Mouse (Mus musculus) heart, embryonic 11.5 days (tissue): ENCODE measurements at regions not wholly inside any gene's neighbourhood (a gene's known extent, or its start where the extent isn't known, plus 50 kb on each side); places are given as distances from the start of the nearest gene placed in this dataset.

Experiments used
- ATAC-seq: fragments of 200-750 bp; cut with Nextera tagmentation; replicated peaks from 2 replicates; pipeline ENCODE4 v1.8.0; 2017; ENCODE audit warnings: moderate library complexity; ENCODE audit not compliant: insufficient number of reproducible peaks, low FRiP score, low TSS enrichment
- H3K27ac ChIP-seq: fragments of 300-500 bp; sonication (generic); 2 replicates; pipeline ENCODE4 v1.5.1; 2014; ENCODE audit warnings: mild to moderate bottlenecking, low read depth, low read length
- H3K27me3 ChIP-seq: fragments of 300-500 bp; sonication (generic); 2 replicates; pipeline ENCODE4 v1.6.1; 2014; ENCODE audit warnings: mild to moderate bottlenecking, low read length, mixed read lengths; ENCODE audit not compliant: control insufficient read depth, insufficient read depth
- H3K36me3 ChIP-seq: fragments of 300-500 bp; sonication (generic); 2 replicates; pipeline ENCODE4 v1.6.1; 2014; ENCODE audit warnings: mild to moderate bottlenecking, low read length, moderate library complexity, mixed read lengths; ENCODE audit not compliant: control insufficient read depth, insufficient read depth
- H3K4me1 ChIP-seq: fragments of 300-500 bp; sonication (generic); 2 replicates; pipeline ENCODE4 v1.6.1; 2014; ENCODE audit warnings: low read length; ENCODE audit not compliant: control insufficient read depth, insufficient read depth
- H3K4me2 ChIP-seq: fragments of 300-500 bp; sonication (generic); 2 replicates; pipeline ENCODE4 v1.6.1; 2014; ENCODE audit warnings: mild to moderate bottlenecking, moderate library complexity
- H3K4me3 ChIP-seq: fragments of 300-500 bp; sonication (generic); 2 replicates; pipeline ENCODE4 v1.5.1; 2014; ENCODE audit warnings: low read depth, low read length
- H3K9ac ChIP-seq: fragments of 300-500 bp; sonication (generic); 2 replicates; pipeline ENCODE4 v1.6.1; 2014; ENCODE audit warnings: mild to moderate bottlenecking, low read depth, low read length, moderate library complexity
- H3K9me3 ChIP-seq: fragments of 300-500 bp; sonication (generic); replicated peaks from 2 replicates; pipeline ENCODE4 v1.6.1; 2016; ENCODE audit warnings: low read length; ENCODE audit not compliant: control insufficient read depth
- WGBS: fragments of 180-500 bp; shearing (Covaris S2); extraction: QIAGEN DNeasy Blood & Tissue Kit; methylation state at CpG from one replicate; pipeline ENCODE4 v1.1.7; 2014; ENCODE audit not compliant: insufficient replicate concordance; 5-methylcytosine and 5-hydroxymethylcytosine counted together

GRCm38 (mm10) chr13:56021716-56022115 lies 114.4 kb downstream of the H2afy start:
- WGBS = 61% methylated on average over 3 of the region's 3 CpGs
- Histone ChIP-seq H3K27ac (no peak overlapping the region), H3K36me3 (no peaks in the 10 kb centered on the region), H3K9ac (no peak overlapping the region), H3K4me1 (peaks cover 9% of the 10 kb centered on the region), H3K27me3 (no peaks in the 10 kb centered on the region), H3K4me2 (no peak overlapping the region), H3K4me3 (no peak overlapping the region), H3K9me3 (no peaks in the 10 kb centered on the region)
- ATAC-seq = no peak

DNA sequence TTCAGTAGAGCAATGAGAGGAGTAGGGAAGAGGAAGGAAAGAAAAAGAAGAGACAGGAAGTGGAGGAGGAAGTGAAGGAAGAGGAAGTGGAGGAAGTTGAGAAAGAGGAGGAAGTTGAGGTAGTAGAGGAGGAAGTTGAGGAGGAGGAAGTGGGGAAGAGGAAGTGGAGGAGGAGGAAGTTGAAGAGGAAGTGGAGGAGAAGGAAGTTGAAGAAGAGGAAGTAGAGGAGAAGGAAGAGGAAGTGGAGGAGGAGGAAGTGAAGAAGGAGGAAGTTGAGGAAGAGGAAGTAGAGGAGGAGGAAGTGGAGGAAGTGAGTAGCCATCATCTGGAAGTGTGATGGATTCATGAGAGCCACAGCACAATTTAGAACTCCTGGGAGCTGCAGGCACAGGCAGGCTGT lies 122.2 kb downstream of the H2afy start:
- H3K27me3 ChIP-seq = no peaks in the 10 kb centered on the region
- ATAC-seq = no peak
- H3K36me3 ChIP-seq = no peaks in the 10 kb centered on the region
- no peak overlapping the region for H3K4me2 ChIP-seq
- H3K4me1 ChIP-seq = no peaks in the 10 kb centered on the region
- H3K9me3 ChIP-seq = no peaks in the 10 kb centered on the region
- no peak overlapping the region for H3K4me3 ChIP-seq
- H3K27ac ChIP-seq = no peak overlapping the region
- H3K9ac ChIP-seq = no peak overlapping the region

GRCm38 (mm10) chr13:56010416-56010815 lies 125.7 kb downstream of the H2afy start:
- no peak overlapping the region for H3K27ac ChIP-seq
- no peak overlapping the region for H3K4me3 ChIP-seq
- H3K9me3 ChIP-seq = no peaks in the 10 kb centered on the region
- H3K36me3 ChIP-seq = no peaks in the 10 kb centered on the region
- no peak for ATAC-seq
- WGBS = 25% methylated on average over 6 of the region's 6 CpGs
- no peak overlapping the region for H3K9ac ChIP-seq
- no peak overlapping the region for H3K4me2 ChIP-seq
- no peaks in the 10 kb centered on the region for H3K27me3 ChIP-seq
- no peaks in the 10 kb centered on the region for H3K4me1 ChIP-seq

GRCm38 (mm10) chr13:56006827-56007226 lies 129.3 kb downstream of the H2afy start:
- 81% methylated on average over 2 of the region's 2 CpGs for WGBS
- Histone ChIP-seq H3K4me2 (no peak overlapping the region), H3K27me3 (no peaks in the 10 kb centered on the region), H3K36me3 (no peaks in the 10 kb centered on the region), H3K27ac (no peak overlapping the region), H3K9ac (no peak overlapping the region), H3K9me3 (no peaks in the 10 kb centered on the region), H3K4me1 (no peaks in the 10 kb centered on the region), H3K4me3 (no peak overlapping the region)
- ATAC-seq = no peak

GRCm38 (mm10) chr13:56005746-56006145 lies 130.4 kb downstream of the H2afy start:
- 62% methylated on average over 3 of the region's 3 CpGs for WGBS
- H3K9ac ChIP-seq = no peak overlapping the region
- H3K27ac ChIP-seq = no peak overlapping the region
- no peaks in the 10 kb centered on the region for H3K9me3 ChIP-seq
- no peaks in the 10 kb centered on the region for H3K4me1 ChIP-seq
- H3K36me3 ChIP-seq = no peaks in the 10 kb centered on the region
- H3K4me3 ChIP-seq = no peak overlapping the region
- no peaks in the 10 kb centered on the region for H3K27me3 ChIP-seq
- H3K4me2 ChIP-seq = no peak overlapping the region
- ATAC-seq = no peak

DNA sequence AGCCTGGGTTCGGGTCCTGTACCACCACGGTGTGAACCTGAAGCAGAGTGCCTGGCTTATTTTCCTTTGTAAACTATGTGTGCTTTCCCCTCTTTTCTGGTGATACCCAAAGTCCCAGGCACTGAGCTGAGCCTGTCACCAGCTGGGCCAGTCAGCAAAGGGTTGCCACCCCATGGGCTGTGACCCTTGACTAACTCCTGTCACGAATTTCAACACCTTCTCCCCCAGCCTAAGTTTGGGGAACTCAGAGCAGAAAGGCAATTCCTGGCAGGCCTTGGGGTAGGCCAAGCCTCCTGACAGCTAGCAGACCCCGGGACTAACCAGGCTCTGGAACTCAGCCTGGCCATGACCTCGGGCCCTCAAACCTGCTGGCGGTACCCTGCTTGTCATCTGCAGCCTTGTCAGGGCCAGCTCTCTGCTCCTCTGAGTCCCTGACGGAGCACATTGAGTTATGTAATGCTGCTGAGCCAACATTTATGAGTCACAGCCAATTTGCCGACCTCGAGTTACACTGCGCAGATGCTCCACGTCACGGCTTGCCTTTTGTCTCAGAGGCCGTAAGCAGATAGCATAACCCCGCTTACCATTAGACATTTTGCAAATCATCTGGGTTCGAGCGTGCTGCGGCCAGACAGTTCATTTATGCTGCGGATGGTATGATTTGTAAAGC lies 132.3 kb downstream of the H2afy start:
- H3K27me3 ChIP-seq = no peaks in the 10 kb centered on the region
- no peaks in the 10 kb centered on the region for H3K9me3 ChIP-seq
- ATAC-seq = no peak
- H3K4me1 ChIP-seq = no peaks in the 10 kb centered on the region
- H3K9ac ChIP-seq = no peak overlapping the region
- no peak overlapping the region for H3K27ac ChIP-seq
- no peak overlapping the region for H3K4me2 ChIP-seq
- H3K36me3 ChIP-seq = no peaks in the 10 kb centered on the region
- H3K4me3 ChIP-seq = no peak overlapping the region
- WGBS = 60% methylated on average over 18 of the region's 18 CpGs

GRCm38 (mm10) chr13:55995255-55995654 lies 140.9 kb downstream of the H2afy start:
- Histone ChIP-seq H3K4me2 (no peak overlapping the region), H3K9ac (no peak overlapping the region), H3K27me3 (0 out of 2 replicates have a peak, but pooled peaks cover 2% of the 10 kb centered on the region), H3K4me3 (no peak overlapping the region), H3K36me3 (no peaks in the 10 kb centered on the region), H3K9me3 (no peaks in the 10 kb centered on the region), H3K4me1 (no peaks in the 10 kb centered on the region), H3K27ac (no peak overlapping the region)
- ATAC-seq = no peak
- WGBS = 75% methylated on average over 4 of the region's 4 CpGs

GRCm38 (mm10) chr13:55994460-55994859 lies 141.7 kb downstream of the H2afy start:
- H3K9ac ChIP-seq = no peak overlapping the region
- WGBS = 90% methylated on average over 2 of the region's 2 CpGs

GRCm38 (mm10) chr13:55992699-55993098 lies 143.5 kb downstream of the H2afy start:
- WGBS = 85% methylated on average over 9 of the region's 9 CpGs
- ATAC-seq = no peak

More at GRCm38 (mm10) chr13:55994460-55994859, 141.7 kb downstream of the H2afy start:
- no peak overlapping the region for H3K27ac ChIP-seq
- ATAC-seq = no peak
- no peak overlapping the region for H3K4me3 ChIP-seq
- no peaks in the 10 kb centered on the region for H3K4me1 ChIP-seq
- no peak overlapping the region for H3K4me2 ChIP-seq
- 0 out of 2 replicates have a peak, but pooled peaks cover 2% of the 10 kb centered on the region for H3K27me3 ChIP-seq
- no peaks in the 10 kb centered on the region for H3K9me3 ChIP-seq
- H3K36me3 ChIP-seq = no peaks in the 10 kb centered on the region

More at GRCm38 (mm10) chr13:55992699-55993098, 143.5 kb downstream of the H2afy start:
- Histone ChIP-seq H3K27me3 (0 out of 2 replicates have a peak, but pooled peaks cover 2% of the 10 kb centered on the region), H3K4me2 (no peak overlapping the region), H3K9me3 (no peaks in the 10 kb centered on the region), H3K27ac (no peak overlapping the region), H3K4me3 (no peak overlapping the region), H3K9ac (no peak overlapping the region), H3K36me3 (no peaks in the 10 kb centered on the region), H3K4me1 (no peaks in the 10 kb centered on the region)
